Mouse (Mus musculus): ENCODE measurements around the gene Tmco1. TPM values are rescaled to one million over a fixed set of nuclear protein-coding genes. Genes with fewer than 3 reads are reported as not detected.

The Tmco1 gene
- polyA plus RNA-seq, 1 experiment from 2014 or later: 65.4 TPM

- DNase-seq (peak; percentile 67), ATAC-seq (ENCODE audit: low FRiP score, low TSS enrichment) (peak; percentile 9; the same call in 1 of the 2 replicates)
- peak overlapping the region; percentile 59 for H3K4me2 ChIP-seq (ENCODE audit: low read length)
- WGBS: 13% methylated on average over 6 of the region's 6 CpGs
- peak overlapping the region; percentile 42; the same call in 1 of the 2 replicates for H3K9ac ChIP-seq (replicated peaks; ENCODE audit: low read length)
- H3K9me3 ChIP-seq (ENCODE audit: control insufficient read depth, low read length): no peaks in the 10 kb centered on the region
- H3K4me3 ChIP-seq (replicated peaks; ENCODE audit: low read depth, low read length): peak overlapping the region; percentile 25; the same call in 1 of the 2 replicates
- no peaks in the 10 kb centered on the region for H3K27me3 ChIP-seq (ENCODE audit: control insufficient read depth, insufficient read depth, low read length)
- H3K36me3 ChIP-seq (ENCODE audit: control insufficient read depth, insufficient read depth, low read length): no peaks in the 10 kb centered on the region
- H3K4me1 ChIP-seq (ENCODE audit: control insufficient read depth, insufficient read depth, low read length): peaks cover 31% of the 10 kb centered on the region
- peak overlapping the region; percentile 21; the same call in 1 of the 2 replicates for H3K27ac ChIP-seq (replicated peaks; ENCODE audit: low read depth, low read length)
Observed at GRCm38 (mm10) chr1:167269856-167270270, 38.3 kb upstream of the Tmco1 start.

- DNase-seq (peak; percentile 69), ATAC-seq (ENCODE audit: low FRiP score, low TSS enrichment) (peak; percentile 55; the same call in 1 of the 2 replicates)
- Histone ChIP-seq H3K9ac (replicated peaks; ENCODE audit: low read length) (peak overlapping the region; percentile 42; the same call in 1 of the 2 replicates), H3K4me2 (ENCODE audit: low read length) (peak overlapping the region; percentile 59), H3K9me3 (ENCODE audit: control insufficient read depth, low read length) (no peaks in the 10 kb centered on the region), H3K27ac (replicated peaks; ENCODE audit: low read depth, low read length) (peak overlapping the region; percentile 21), H3K4me3 (replicated peaks; ENCODE audit: low read depth, low read length) (peak overlapping the region; percentile 25), H3K36me3 (ENCODE audit: control insufficient read depth, insufficient read depth, low read length) (no peaks in the 10 kb centered on the region), H3K27me3 (ENCODE audit: control insufficient read depth, insufficient read depth, low read length) (no peaks in the 10 kb centered on the region), H3K4me1 (ENCODE audit: control insufficient read depth, insufficient read depth, low read length) (peaks cover 31% of the 10 kb centered on the region)
- WGBS: 4% methylated on average over 19 of the region's 19 CpGs
Observed at GRCm38 (mm10) chr1:167270342-167271111, 37.7 kb upstream of the Tmco1 start.

GRCm38 (mm10) chr1:167271304-167271703 lies 36.9 kb upstream of the Tmco1 start:
- Histone ChIP-seq H3K9ac (replicated peaks; ENCODE audit: low read length) (no peak overlapping the region), H3K27ac (replicated peaks; ENCODE audit: low read depth, low read length) (peak overlapping the region; percentile 21; the same call in 1 of the 2 replicates), H3K4me2 (ENCODE audit: low read length) (peak overlapping the region; percentile 59), H3K4me1 (ENCODE audit: control insufficient read depth, insufficient read depth, low read length) (peaks cover 31% of the 10 kb centered on the region), H3K27me3 (ENCODE audit: control insufficient read depth, insufficient read depth, low read length) (no peaks in the 10 kb centered on the region), H3K4me3 (replicated peaks; ENCODE audit: low read depth, low read length) (no peak overlapping the region), H3K36me3 (ENCODE audit: control insufficient read depth, insufficient read depth, low read length) (no peaks in the 10 kb centered on the region), H3K9me3 (ENCODE audit: control insufficient read depth, low read length) (no peaks in the 10 kb centered on the region)
- ATAC-seq (ENCODE audit: low FRiP score, low TSS enrichment) (no peak), DNase-seq (no peak)
- 47% methylated on average over 4 of the region's 4 CpGs for WGBS

GRCm38 (mm10) chr1:167271841-167272240 lies 36.3 kb upstream of the Tmco1 start:
- H3K9ac ChIP-seq (replicated peaks; ENCODE audit: low read length): no peak overlapping the region
- WGBS: 70% methylated on average over 8 of the region's 8 CpGs
- H3K36me3 ChIP-seq (ENCODE audit: control insufficient read depth, insufficient read depth, low read length): no peaks in the 10 kb centered on the region
- no peak overlapping the region for H3K27ac ChIP-seq (replicated peaks; ENCODE audit: low read depth, low read length)
- H3K4me3 ChIP-seq (replicated peaks; ENCODE audit: low read depth, low read length): no peak overlapping the region
- H3K4me2 ChIP-seq (ENCODE audit: low read length): no peak overlapping the region
- H3K4me1 ChIP-seq (ENCODE audit: control insufficient read depth, insufficient read depth, low read length): peaks cover 31% of the 10 kb centered on the region
- no peak for DNase-seq
- H3K9me3 ChIP-seq (ENCODE audit: control insufficient read depth, low read length): no peaks in the 10 kb centered on the region
- no peak for ATAC-seq (ENCODE audit: low FRiP score, low TSS enrichment)
- no peaks in the 10 kb centered on the region for H3K27me3 ChIP-seq (ENCODE audit: control insufficient read depth, insufficient read depth, low read length)

- Histone ChIP-seq H3K27ac (replicated peaks; ENCODE audit: low read depth, low read length) (no peak overlapping the region), H3K9me3 (ENCODE audit: control insufficient read depth, low read length) (no peaks in the 10 kb centered on the region), H3K4me3 (replicated peaks; ENCODE audit: low read depth, low read length) (no peak overlapping the region), H3K27me3 (ENCODE audit: control insufficient read depth, insufficient read depth, low read length) (no peaks in the 10 kb centered on the region), H3K4me2 (ENCODE audit: low read length) (no peak overlapping the region), H3K36me3 (ENCODE audit: control insufficient read depth, insufficient read depth, low read length) (no peaks in the 10 kb centered on the region), H3K4me1 (ENCODE audit: control insufficient read depth, insufficient read depth, low read length) (peaks cover 31% of the 10 kb centered on the region), H3K9ac (replicated peaks; ENCODE audit: low read length) (no peak overlapping the region)
- no peak for ATAC-seq (ENCODE audit: low FRiP score, low TSS enrichment)
- 67% methylated on average over 14 of the region's 14 CpGs for WGBS
- DNase-seq: no peak
Observed at GRCm38 (mm10) chr1:167273380-167274163, 34.6 kb upstream of the Tmco1 start.

GRCm38 (mm10) chr1:167274646-167275390 lies 33.4 kb upstream of the Tmco1 start:
- H3K4me3 ChIP-seq (replicated peaks; ENCODE audit: low read depth, low read length): no peak overlapping the region
- peaks cover 27% of the 10 kb centered on the region for H3K4me1 ChIP-seq (ENCODE audit: control insufficient read depth, insufficient read depth, low read length)
- WGBS: 78% methylated on average over 12 of the region's 12 CpGs
- no peaks in the 10 kb centered on the region for H3K9me3 ChIP-seq (ENCODE audit: control insufficient read depth, low read length)
- no peak for DNase-seq
- no peak overlapping the region for H3K27ac ChIP-seq (replicated peaks; ENCODE audit: low read depth, low read length)
- H3K4me2 ChIP-seq (ENCODE audit: low read length): no peak overlapping the region
- no peaks in the 10 kb centered on the region for H3K36me3 ChIP-seq (ENCODE audit: control insufficient read depth, insufficient read depth, low read length)
- ATAC-seq (ENCODE audit: low FRiP score, low TSS enrichment): no peak
- H3K9ac ChIP-seq (replicated peaks; ENCODE audit: low read length): no peak overlapping the region
- no peaks in the 10 kb centered on the region for H3K27me3 ChIP-seq (ENCODE audit: control insufficient read depth, insufficient read depth, low read length)

- Histone ChIP-seq H3K4me2 (ENCODE audit: low read length) (no peak overlapping the region), H3K4me3 (replicated peaks; ENCODE audit: low read depth, low read length) (no peak overlapping the region), H3K9ac (replicated peaks; ENCODE audit: low read length) (no peak overlapping the region), H3K9me3 (ENCODE audit: control insufficient read depth, low read length) (no peaks in the 10 kb centered on the region), H3K4me1 (ENCODE audit: control insufficient read depth, insufficient read depth, low read length) (peaks cover 21% of the 10 kb centered on the region), H3K27ac (replicated peaks; ENCODE audit: low read depth, low read length) (no peak overlapping the region), H3K27me3 (ENCODE audit: control insufficient read depth, insufficient read depth, low read length) (no peaks in the 10 kb centered on the region), H3K36me3 (ENCODE audit: control insufficient read depth, insufficient read depth, low read length) (no peaks in the 10 kb centered on the region)
- 80% methylated on average over 6 of the region's 6 CpGs for WGBS
- ATAC-seq (ENCODE audit: low FRiP score, low TSS enrichment): no peak
- DNase-seq: no peak
Observed at GRCm38 (mm10) chr1:167278395-167278794, 29.8 kb upstream of the Tmco1 start.

GRCm38 (mm10) chr1:167279160-167279715 lies 28.9 kb upstream of the Tmco1 start:
- Histone ChIP-seq H3K4me3 (replicated peaks; ENCODE audit: low read depth, low read length) (no peak overlapping the region), H3K4me2 (ENCODE audit: low read length) (no peak overlapping the region), H3K36me3 (ENCODE audit: control insufficient read depth, insufficient read depth, low read length) (no peaks in the 10 kb centered on the region), H3K27ac (replicated peaks; ENCODE audit: low read depth, low read length) (no peak overlapping the region; the same call in 1 of the 2 replicates), H3K4me1 (ENCODE audit: control insufficient read depth, insufficient read depth, low read length) (peaks cover 15% of the 10 kb centered on the region), H3K9me3 (ENCODE audit: control insufficient read depth, low read length) (no peaks in the 10 kb centered on the region), H3K9ac (replicated peaks; ENCODE audit: low read length) (no peak overlapping the region), H3K27me3 (ENCODE audit: control insufficient read depth, insufficient read depth, low read length) (no peaks in the 10 kb centered on the region)
- 72% methylated on average over 13 of the region's 13 CpGs for WGBS
- ATAC-seq (ENCODE audit: low FRiP score, low TSS enrichment) (no peak), DNase-seq (no peak)

All from midbrain, embryonic 14.5 days (tissue).